Mouse (Mus musculus) liver, embryonic 16.5 days (tissue): ENCODE data around the gene Gm35315. TPM values are rescaled to one million over a fixed set of nuclear protein-coding genes. Genes with fewer than 3 reads are reported as not detected.
"Not testable (repeated sequence)": the region's sequence is repeated elsewhere in the genome, so short reads cannot be mapped to it uniquely, and the experiment has no call there.

Experiments
- ATAC-seq: fragments of 200-750 bp; cut with Nextera tagmentation; 2 replicates; pipeline ENCODE4 v1.8.0; 2017; ENCODE audit warnings: low read depth, mild to moderate bottlenecking, moderate number of reproducible peaks, moderate library complexity
- H3K27ac ChIP-seq: fragments of 300-500 bp; sonication (generic); 2 replicates; pipeline ENCODE4 v1.5.1; 2014; ENCODE audit warnings: mild to moderate bottlenecking, low read length
- H3K27me3 ChIP-seq: fragments of 300-500 bp; sonication (generic); 2 replicates; pipeline ENCODE4 v1.6.1; 2014; ENCODE audit warnings: low read depth, low read length, mixed read lengths; ENCODE audit not compliant: control insufficient read depth, insufficient read depth
- H3K36me3 ChIP-seq: fragments of 300-500 bp; sonication (generic); 2 replicates; pipeline ENCODE4 v1.6.1; 2014; ENCODE audit warnings: mild to moderate bottlenecking; ENCODE audit not compliant: control insufficient read depth, insufficient read depth
- H3K4me1 ChIP-seq: fragments of 300-500 bp; sonication (generic); 2 replicates; pipeline ENCODE4 v1.6.1; 2014; ENCODE audit warnings: low read depth, low read length, mixed read lengths; ENCODE audit not compliant: control insufficient read depth
- H3K4me2 ChIP-seq: fragments of 300-500 bp; sonication (generic); 2 replicates; pipeline ENCODE4 v1.6.1; 2014; ENCODE audit warnings: low read depth, low read length, mixed read lengths
- H3K4me3 ChIP-seq: fragments of 300-500 bp; sonication (generic); 2 replicates; pipeline ENCODE4 v1.5.1; 2014; ENCODE audit warnings: low read depth, mild to moderate bottlenecking, low read length
- H3K9ac ChIP-seq: fragments of 300-500 bp; sonication (generic); 2 replicates; pipeline ENCODE4 v1.6.1; 2014; ENCODE audit warnings: low read depth, low read length
- H3K9me3 ChIP-seq: fragments of 300-500 bp; sonication (generic); replicated peaks from 2 replicates; pipeline ENCODE4 v1.6.1; 2016; ENCODE audit warnings: low read length; ENCODE audit not compliant: control insufficient read depth
- WGBS: fragments of 180-500 bp; shearing (Covaris S2); extraction: QIAGEN DNeasy Blood & Tissue Kit; methylation state at CpG from one replicate; pipeline ENCODE4 v1.1.7; 2014; ENCODE audit not compliant: insufficient replicate concordance; 5-methylcytosine and 5-hydroxymethylcytosine counted together
- polyA plus RNA-seq: library from polyadenylated mRNA; unstranded; fragments of >200 nt; fragmentation: Nextera tagmentation; extraction: Ambion mirVana; gene quantifications from 2 replicates; pipeline ENCODE4 v1.2.1, GENCODE M21; 2015

The Gm35315 gene
- polyA plus RNA-seq, 1 experiment from 2014 or later, result 0.58 TPM

DNA sequence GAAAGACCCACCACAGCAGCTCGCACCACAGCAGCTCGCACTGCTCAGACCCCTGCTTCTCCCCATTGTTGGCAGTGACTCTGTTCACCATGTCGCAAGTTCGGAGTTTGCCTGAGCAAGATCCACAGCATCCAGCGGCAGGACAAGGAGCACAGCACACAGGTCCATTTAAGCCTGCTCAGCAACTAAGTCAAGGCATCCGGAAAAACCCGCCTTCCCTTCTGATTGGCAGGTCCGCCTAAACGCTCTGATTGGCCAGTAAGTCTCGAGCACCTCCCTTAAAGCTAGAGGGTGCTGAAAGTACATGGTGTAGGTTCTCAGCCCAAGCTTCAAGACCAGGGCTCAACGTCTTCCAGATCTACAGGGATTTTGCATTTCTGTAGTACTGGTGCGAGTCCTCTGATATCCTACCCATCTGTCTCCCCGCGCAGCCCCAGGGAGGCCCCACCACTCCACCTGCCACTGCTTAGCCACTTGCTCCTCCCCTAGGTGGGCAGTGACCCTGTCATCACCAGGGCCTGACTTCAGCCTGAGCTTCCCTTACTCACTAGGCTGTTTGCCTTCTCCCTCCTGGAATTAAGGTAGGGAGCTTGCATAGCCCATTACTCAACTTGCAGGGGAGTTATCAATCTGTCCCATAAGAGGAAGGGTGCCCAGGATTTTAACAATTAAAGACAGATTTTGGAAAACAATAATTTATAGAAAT lies 7.9 kb downstream of the Gm35315 start:
- Histone ChIP-seq H3K27ac (no peak overlapping the region), H3K36me3 (no peaks in the 10 kb centered on the region), H3K9ac (no peak overlapping the region), H3K9me3 (no peaks in the 10 kb centered on the region), H3K4me3 (no peak overlapping the region), H3K27me3 (no peaks in the 10 kb centered on the region), H3K4me1 (no peaks in the 10 kb centered on the region), H3K4me2 (no peak overlapping the region)
- no peak for ATAC-seq
- 51% methylated on average over 14 of the region's 14 CpGs for WGBS

DNA sequence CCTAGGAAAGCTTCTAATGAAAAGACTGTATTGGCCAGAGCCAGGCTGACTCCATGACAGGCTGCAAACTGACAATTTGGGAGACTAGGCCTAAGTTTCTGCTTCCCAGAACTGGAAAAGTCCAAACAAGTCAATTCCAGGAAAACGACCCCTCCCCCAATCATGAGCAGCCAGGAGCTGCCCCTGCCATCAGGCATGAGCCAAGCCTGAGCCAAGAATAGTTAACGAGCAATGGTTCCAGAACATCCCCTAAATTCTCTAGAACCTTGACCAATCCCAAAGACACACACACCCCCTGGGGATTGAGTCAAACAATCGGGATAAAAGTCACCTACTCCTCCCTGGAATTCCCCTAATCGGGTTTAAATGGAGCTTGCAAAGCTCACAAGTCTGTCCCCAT lies 11.3 kb downstream of the Gm35315 start:
- 71% methylated on average over 4 of the region's 4 CpGs for WGBS
- Histone ChIP-seq H3K4me3 (no peak overlapping the region), H3K4me1 (no peaks in the 10 kb centered on the region), H3K4me2 (no peak overlapping the region), H3K27me3 (no peaks in the 10 kb centered on the region), H3K9ac (no peak overlapping the region), H3K9me3 (no peaks in the 10 kb centered on the region), H3K27ac (no peak overlapping the region), H3K36me3 (peaks cover 3% of the 10 kb centered on the region)
- no peak for ATAC-seq

DNA sequence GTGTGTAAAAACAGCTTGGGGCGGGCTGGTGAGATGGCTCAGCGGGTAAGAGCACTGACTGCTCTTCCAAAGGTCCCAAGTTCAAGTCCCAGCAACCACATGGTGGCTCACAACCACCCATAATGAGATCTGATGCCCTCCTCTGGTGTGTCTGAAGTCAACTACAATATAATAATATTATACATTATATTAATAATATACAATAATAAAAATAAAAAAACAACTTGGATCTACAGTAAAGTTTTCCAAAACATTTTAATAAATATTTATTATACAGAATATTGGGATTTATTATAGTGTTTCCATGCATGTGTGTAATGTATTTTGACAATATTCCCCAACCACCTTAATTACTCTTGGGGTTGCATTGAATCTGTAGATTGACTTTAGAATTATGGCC lies 21.8 kb downstream of the Gm35315 start, which contains the start of gene Gm17655:
Gm17655 (minus strand) TSS at position 101 of the 400 bp plus-strand sequence.
- H3K27me3 ChIP-seq, H3K4me3 ChIP-seq, H3K36me3 ChIP-seq, H3K27ac ChIP-seq, H3K9ac ChIP-seq, ATAC-seq, H3K4me2 ChIP-seq, H3K9me3 ChIP-seq, H3K4me1 ChIP-seq: not testable (repeated sequence)
- 77% methylated on average over 2 of the region's 2 CpGs for WGBS

DNA sequence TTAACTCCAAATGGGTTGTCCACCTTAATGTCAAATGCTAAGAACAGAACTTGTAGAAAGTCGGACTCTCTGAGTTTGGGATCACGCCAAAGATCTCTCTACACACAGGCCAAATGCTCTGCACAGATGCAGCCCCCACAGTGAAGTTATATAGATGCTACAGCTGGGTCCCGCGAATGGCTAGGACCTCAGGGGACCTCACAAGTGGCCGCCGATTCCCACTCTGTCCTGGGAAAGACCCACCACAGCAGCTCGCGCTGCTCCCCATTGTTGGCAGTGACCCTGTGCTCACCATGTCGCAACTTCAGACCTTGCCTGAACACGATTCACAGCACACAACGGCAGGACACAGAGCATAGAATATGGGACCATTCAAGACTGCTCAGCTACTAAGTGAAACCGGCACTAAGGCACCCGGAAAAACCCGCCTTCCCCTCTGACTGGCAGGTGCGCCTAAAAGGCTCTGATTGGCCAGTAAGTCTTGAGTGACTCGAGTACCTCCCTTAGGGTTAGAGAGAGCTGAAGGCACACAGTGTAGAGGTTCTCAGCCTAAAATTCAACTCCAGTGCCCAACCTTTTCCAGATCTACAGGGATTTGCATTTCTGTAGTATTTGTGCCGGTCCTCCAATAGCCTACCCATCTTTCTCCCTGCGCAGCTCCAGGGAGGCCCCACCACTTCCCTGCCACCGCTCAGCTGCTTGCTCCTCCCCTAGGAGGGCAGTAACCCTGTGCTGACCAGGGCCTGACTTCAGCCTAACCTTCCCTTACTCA lies 36.4 kb downstream of the Gm35315 start:
- no peaks in the 10 kb centered on the region for H3K27me3 ChIP-seq
- H3K4me1 ChIP-seq, result no peaks in the 10 kb centered on the region
- H3K4me2 ChIP-seq, result peak overlapping the region; percentile 67
- WGBS, result 1% methylated on average over 19 of the region's 19 CpGs
- H3K36me3 ChIP-seq, result no peaks in the 10 kb centered on the region
- H3K9me3 ChIP-seq, result no peaks in the 10 kb centered on the region
- H3K9ac ChIP-seq, result peak overlapping the region; percentile 76
- H3K27ac ChIP-seq, result peak overlapping the region; percentile 77
- H3K4me3 ChIP-seq, result peak overlapping the region; percentile 79
- peak; percentile 97 for ATAC-seq

Other genes with a start within 250 kb of the Gm35315 start
- gene Gm15446, start 171.0 kb downstream of the Gm35315 start, polyA plus RNA-seq, result 0.11 and 0.14 TPM in 2 replicates
- 4.6 and 5.2 TPM in 2 replicates for gene Zfp932, start 97.9 kb downstream of the Gm35315 start, polyA plus RNA-seq
- 1.1 TPM in 2 replicates for gene Gm17655, start 21.9 kb downstream of the Gm35315 start, polyA plus RNA-seq
- gene Plcxd1, start 5.5 kb upstream of the Gm35315 start, polyA plus RNA-seq, result 0.53 and 0.64 TPM in 2 replicates
- 6.7 and 6.9 TPM in 2 replicates for gene Gtpbp6, start 13.8 kb upstream of the Gm35315 start, polyA plus RNA-seq
- gene Zfp605, start 15.7 kb upstream of the Gm35315 start, polyA plus RNA-seq, result 0.92 and 0.99 TPM in 2 replicates
- gene Chfr, start 41.4 kb upstream of the Gm35315 start, polyA plus RNA-seq, result 18.0 and 19.0 TPM in 2 replicates
- 7.6 and 8.2 TPM in 2 replicates for gene Golga3, start 82.3 kb upstream of the Gm35315 start, polyA plus RNA-seq
- gene Ankle2, start 136.6 kb upstream of the Gm35315 start, polyA plus RNA-seq, result 9.9 and 12.3 TPM in 2 replicates
- 21.6 and 23.2 TPM in 2 replicates for gene Pgam5, start 175.5 kb upstream of the Gm35315 start, polyA plus RNA-seq
- 52.2 and 55.6 TPM in 2 replicates for gene Pxmp2, start 191.8 kb upstream of the Gm35315 start, polyA plus RNA-seq
- gene Pole, start 191.9 kb upstream of the Gm35315 start, polyA plus RNA-seq, result 15.5 and 16.5 TPM in 2 replicates
- gene P2rx2, start 248.8 kb upstream of the Gm35315 start, polyA plus RNA-seq, result not detected in 2 replicates